Comparison of ENCODE assay signal across 12 mouse cellular contexts in genomic region chr15:79002036-79002435, GRCm38 (mm10). TPM values are rescaled to one million over a fixed set of nuclear protein-coding genes. Genes with fewer than 3 reads are reported as not detected.
A peak's percentile ranks its signal among the peaks of the same experiment; 100 is the strongest.
DNase-seq lines count a peak whose midpoint lies in the region; ATAC-seq and TF ChIP-seq lines count a peak whose summit lies in the region.
"Had no signal": no experiment of that assay in that cellular context is flagged by ENCODE, and none has a peak within 500 bp of the region (broad histone marks: within the 10 kb centered on the region; RNA-seq: fewer than 3 reads in every experiment).

No protein-coding gene starts in this region.

- H3K27me3 ChIP-seq in E14TG2a.4 (ENCODE audit: insufficient read depth, low read length): no peaks in the 10 kb centered on the region
- no peaks in the 10 kb centered on the region for H3K27me3 ChIP-seq in midbrain, embryonic 10.5 days (ENCODE audit: low read depth, poor library complexity, severe bottlenecking)
- no peaks in the 10 kb centered on the region for H3K27me3 ChIP-seq in forebrain, embryonic 10.5 days (ENCODE audit: poor library complexity, severe bottlenecking)
- H3K27me3 ChIP-seq: liver, embryonic 13.5 days had no signal

- peaks cover 57% of the 10 kb centered on the region for H3K36me3 ChIP-seq in E14TG2a.4 (ENCODE audit: insufficient read depth, low read length)
- H3K36me3 ChIP-seq in midbrain, embryonic 10.5 days: peaks cover 97% of the 10 kb centered on the region
- H3K36me3 ChIP-seq in forebrain, embryonic 10.5 days (replicated peaks): peaks cover 97% of the 10 kb centered on the region

- H3K4me1 ChIP-seq in E14TG2a.4 (replicated peaks; ENCODE audit: low read depth, low read length): peaks cover 83% of the 10 kb centered on the region
- peaks cover 9% of the 10 kb centered on the region for H3K4me1 ChIP-seq in midbrain, embryonic 10.5 days
- peaks cover 20% of the 10 kb centered on the region for H3K4me1 ChIP-seq in forebrain, embryonic 10.5 days

- ATAC-seq in megakaryocyte, adult 5-6 weeks (ENCODE audit: poor library complexity, severe bottlenecking): no peak

- TF ChIP-seq CTCF in E14TG2a.4 (conservative IDR thresholded peaks at IDR 0.05; ENCODE audit: low read length): no peak

- no peak overlapping the region for H3K27ac ChIP-seq in midbrain, embryonic 10.5 days (replicated peaks)
- no peak overlapping the region for H3K27ac ChIP-seq in forebrain, embryonic 10.5 days
- H3K27ac ChIP-seq: liver, embryonic 13.5 days had no signal

- peak; percentile 90 to 91 for DNase-seq in adrenal gland, adult (ENCODE audit: inconsistent age in 2 of 2, low spot score in 1 of 2)
- no peak for DNase-seq in adrenal gland, postnatal 4 days (ENCODE audit: low spot score in 2 of 2)
- DNase-seq in cerebellum, postnatal 10 days: peak; percentile 60 to 61
- peak; percentile 70 to 82 for DNase-seq in kidney, postnatal 4 days
- DNase-seq in midbrain, embryonic 10.5 days (ENCODE audit: low spot score): no peak
- no peak for DNase-seq in forebrain, embryonic 10.5 days (ENCODE audit: extremely low spot score, low spot score)
- DNase-seq: gastrocnemius, postnatal 14 days; liver, embryonic 13.5 days; right cerebral cortex, postnatal 14 days had no signal

- H3K4me3 ChIP-seq in E14TG2a.4 (replicated peaks; ENCODE audit: low read length): peak overlapping the region; percentile 32; the same call in 1 of the 2 replicates
- no peak overlapping the region for H3K4me3 ChIP-seq in midbrain, embryonic 10.5 days
- no peak overlapping the region for H3K4me3 ChIP-seq in forebrain, embryonic 10.5 days
- H3K4me3 ChIP-seq: embryonic facial prominence, embryonic 10.5 days; liver, embryonic 13.5 days had no signal

- no peaks in the 10 kb centered on the region for H3K9me3 ChIP-seq in E14TG2a.4 (ENCODE audit: low read length)
- H3K9me3 ChIP-seq in midbrain, embryonic 10.5 days (replicated peaks): no peaks in the 10 kb centered on the region
- no peaks in the 10 kb centered on the region for H3K9me3 ChIP-seq in forebrain, embryonic 10.5 days
- H3K9me3 ChIP-seq: embryonic facial prominence, embryonic 10.5 days; liver, embryonic 13.5 days had no signal

- WGBS in midbrain, embryonic 10.5 days: 49% methylated on average over 19 of the region's 19 CpGs
- 57% methylated on average over 19 of the region's 19 CpGs for WGBS in forebrain, embryonic 10.5 days

RNA-seq across cellular contexts. Expression of gene H1f0, which starts 26.2 kb away (rescaled TPM):
- 100 to 1,000 TPM; 361 to 374 TPM for total RNA-seq in adrenal gland, postnatal 4 days (2021)
- 421 and 499 TPM in 2 replicates for polyA plus RNA-seq in midbrain, embryonic 10.5 days (2016; fragmentation: Nextera tagmentation; extraction: Ambion mirVana)
- total RNA-seq in megakaryocyte, adult 5-6 weeks (2015): 47.9 and 51.3 TPM in 2 replicates
- 87.2 and 90.0 TPM in 2 replicates for total RNA-seq in megakaryocyte, adult 5-6 weeks (2017)
- 427 and 444 TPM in 2 replicates for polyA plus RNA-seq in forebrain, embryonic 10.5 days (2016; fragmentation: Nextera tagmentation; extraction: Ambion mirVana)

RNA-seq across cellular contexts. Expression of gene Galr3, which starts 39.6 kb away (rescaled TPM):
- total RNA-seq in adrenal gland, postnatal 4 days (2021): 1 to 10 TPM in 1 of 2 experiments, under 1 TPM in 1; 0.65 to 1.1 TPM
- polyA plus RNA-seq in midbrain, embryonic 10.5 days (2016; fragmentation: Nextera tagmentation; extraction: Ambion mirVana): not detected in 2 replicates
- total RNA-seq in megakaryocyte, adult 5-6 weeks (2015): not detected in 2 replicates
- not detected in 2 replicates for total RNA-seq in megakaryocyte, adult 5-6 weeks (2017)
- polyA plus RNA-seq in forebrain, embryonic 10.5 days (2016; fragmentation: Nextera tagmentation; extraction: Ambion mirVana): not detected in 2 replicates
- polyA plus RNA-seq: embryonic facial prominence, embryonic 10.5 days had no signal

RNA-seq across cellular contexts. Expression of gene Triobp, which starts 54.5 kb away (rescaled TPM):
- 100 to 1,000 TPM in 1 of 2 experiments, 10 to 100 TPM in 1; 96.9 to 112 TPM for total RNA-seq in adrenal gland, postnatal 4 days (2021)
- 39.7 and 39.8 TPM in 2 replicates for polyA plus RNA-seq in midbrain, embryonic 10.5 days (2016; fragmentation: Nextera tagmentation; extraction: Ambion mirVana)
- 99.4 and 106 TPM in 2 replicates for total RNA-seq in megakaryocyte, adult 5-6 weeks (2015)
- 36.6 and 41.5 TPM in 2 replicates for total RNA-seq in megakaryocyte, adult 5-6 weeks (2017)
- polyA plus RNA-seq in forebrain, embryonic 10.5 days (2016; fragmentation: Nextera tagmentation; extraction: Ambion mirVana): 39.7 and 41.6 TPM in 2 replicates

Comparison
In these comparisons a context has a peak if more than half of its experiments do, and no peak if none do; other contexts are left out.
1. DNase-seq: peak in adrenal gland, adult (2 of 2), cerebellum, postnatal 10 days (2 of 2) and kidney, postnatal 4 days (2 of 2); none in adrenal gland, postnatal 4 days (0 of 2), midbrain, embryonic 10.5 days (single experiment) and forebrain, embryonic 10.5 days (single experiment).